Mouse (Mus musculus): ENCODE results near the gene Wdr89. TPM values are rescaled to one million over a fixed set of nuclear protein-coding genes. Genes with fewer than 3 reads are reported as not detected.

The Wdr89 gene
- 10 to 100 TPM; 10.1 to 16.1 TPM for polyA plus RNA-seq (2017; shearing (Covaris generic))

DNA sequence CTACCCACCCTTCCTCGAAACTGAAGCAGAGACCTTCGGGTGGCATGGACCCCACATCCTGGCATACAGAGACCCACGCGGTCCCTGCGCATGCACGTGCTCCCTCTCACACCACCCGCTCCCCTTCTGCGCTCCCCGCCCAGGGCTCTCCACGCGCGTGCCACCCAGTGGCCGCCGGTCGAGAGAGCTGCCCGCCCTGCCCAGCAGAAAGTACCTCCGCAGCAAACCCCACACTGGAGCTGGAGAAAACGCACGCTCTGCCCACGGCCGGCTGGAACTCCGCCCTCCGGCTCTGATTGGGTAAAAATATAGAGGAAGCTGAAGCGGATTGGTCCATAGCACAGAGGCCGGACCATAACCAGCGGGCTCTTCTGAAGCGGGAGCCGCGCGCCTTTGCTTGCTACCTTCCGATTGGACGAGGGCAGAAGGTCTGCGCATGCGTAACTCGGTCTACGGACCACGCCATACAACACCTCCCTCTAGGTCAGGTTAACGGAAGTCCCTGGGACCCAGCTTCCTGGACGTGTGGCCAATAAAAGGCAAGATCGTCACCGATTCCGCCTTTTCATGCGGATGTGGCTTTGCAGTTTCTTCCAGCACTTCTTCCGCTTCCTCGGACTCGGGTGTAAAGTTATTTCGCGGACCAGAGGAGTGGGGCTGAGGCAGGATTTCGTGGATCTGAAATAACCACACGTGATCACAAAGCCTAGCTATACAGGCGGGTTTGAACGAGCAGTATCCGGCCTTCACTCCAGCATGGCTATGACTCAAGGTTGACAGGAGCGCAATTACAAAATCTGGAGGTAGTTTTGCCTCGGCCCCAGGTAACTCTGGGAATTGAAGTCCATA lies at the start of gene Wdr89:
Wdr89 (minus strand) TSS at position 280 of the 849 bp plus-strand sequence.

DNA sequence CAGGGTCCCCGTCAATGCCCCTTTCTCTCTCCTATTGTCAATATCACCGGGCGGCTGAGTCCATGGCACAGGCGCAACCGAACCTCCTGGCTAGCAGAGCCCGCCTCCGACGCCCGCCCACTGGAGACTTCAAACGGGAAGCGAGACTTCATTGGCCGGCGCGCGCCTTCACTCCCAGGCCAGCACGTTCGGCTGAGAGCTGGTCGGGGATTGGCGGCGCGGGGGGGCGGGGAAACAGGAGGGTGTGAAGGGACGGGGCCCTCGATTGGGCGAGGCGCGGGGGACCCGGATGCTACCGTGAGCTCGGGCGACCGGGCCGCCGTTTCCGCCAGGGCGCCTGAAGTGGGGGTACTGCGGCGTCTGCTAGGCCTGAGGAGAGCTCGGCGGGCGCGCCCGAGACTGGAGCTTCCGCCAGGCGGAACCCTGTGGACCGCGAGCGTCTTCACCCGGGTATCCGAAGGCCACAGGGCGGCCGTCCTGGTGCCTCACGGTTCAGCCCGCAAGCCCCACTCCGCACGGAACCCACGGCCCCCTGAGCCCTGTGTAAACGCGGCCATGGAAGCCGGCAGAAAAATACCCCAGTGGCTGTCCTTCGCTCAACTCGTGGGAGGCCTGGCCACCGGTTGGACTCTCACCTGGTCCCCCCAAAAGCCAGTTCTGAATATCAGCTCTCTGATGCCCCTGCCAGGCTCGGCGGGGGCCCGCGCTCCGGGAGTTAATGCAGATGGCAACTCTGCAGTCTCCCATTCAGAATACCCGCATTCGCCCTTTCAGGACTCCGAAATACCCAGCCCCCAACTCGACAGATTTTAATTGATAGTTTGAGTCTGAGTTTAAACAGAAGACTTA lies 73.0 kb downstream of the Wdr89 start, which contains the start of gene Ppp2r5e:
Ppp2r5e (minus strand) TSS at position 92 of the 849 bp plus-strand sequence.

Other genes starting within 250 kb of the Wdr89 start
- 10 to 100 TPM; 22.7 to 34.3 TPM for gene Ppp2r5e, start 73.3 kb downstream of the Wdr89 start, polyA plus RNA-seq (2017; shearing (Covaris generic))
- gene Sgpp1, start 66.2 kb upstream of the Wdr89 start, polyA plus RNA-seq (2017; shearing (Covaris generic)) = 10 to 100 TPM; 88.0 to 93.7 TPM
- gene Syne2, start 148.6 kb upstream of the Wdr89 start, polyA plus RNA-seq (2017; shearing (Covaris generic)) = 10 to 100 TPM; 10.1 to 13.4 TPM

Measured in activated CD4-positive, CD25-positive, alpha-beta regulatory T cell (primary cell).